Mouse (Mus musculus) v-Abl transformed pro-B cells (cell line): ENCODE measurements around the gene Nfx1.

ENCODE experiments used
- in situ Hi-C, 2 experiments: fragments of 400-800 bp; cut with MboI; formaldehyde crosslinking; loops; one replicate each; pipeline ENCODE4 v1.15.1; 2025; ENCODE audit not compliant: unreplicated experiment in 2 of 2

Nfx1 gene

DNA sequence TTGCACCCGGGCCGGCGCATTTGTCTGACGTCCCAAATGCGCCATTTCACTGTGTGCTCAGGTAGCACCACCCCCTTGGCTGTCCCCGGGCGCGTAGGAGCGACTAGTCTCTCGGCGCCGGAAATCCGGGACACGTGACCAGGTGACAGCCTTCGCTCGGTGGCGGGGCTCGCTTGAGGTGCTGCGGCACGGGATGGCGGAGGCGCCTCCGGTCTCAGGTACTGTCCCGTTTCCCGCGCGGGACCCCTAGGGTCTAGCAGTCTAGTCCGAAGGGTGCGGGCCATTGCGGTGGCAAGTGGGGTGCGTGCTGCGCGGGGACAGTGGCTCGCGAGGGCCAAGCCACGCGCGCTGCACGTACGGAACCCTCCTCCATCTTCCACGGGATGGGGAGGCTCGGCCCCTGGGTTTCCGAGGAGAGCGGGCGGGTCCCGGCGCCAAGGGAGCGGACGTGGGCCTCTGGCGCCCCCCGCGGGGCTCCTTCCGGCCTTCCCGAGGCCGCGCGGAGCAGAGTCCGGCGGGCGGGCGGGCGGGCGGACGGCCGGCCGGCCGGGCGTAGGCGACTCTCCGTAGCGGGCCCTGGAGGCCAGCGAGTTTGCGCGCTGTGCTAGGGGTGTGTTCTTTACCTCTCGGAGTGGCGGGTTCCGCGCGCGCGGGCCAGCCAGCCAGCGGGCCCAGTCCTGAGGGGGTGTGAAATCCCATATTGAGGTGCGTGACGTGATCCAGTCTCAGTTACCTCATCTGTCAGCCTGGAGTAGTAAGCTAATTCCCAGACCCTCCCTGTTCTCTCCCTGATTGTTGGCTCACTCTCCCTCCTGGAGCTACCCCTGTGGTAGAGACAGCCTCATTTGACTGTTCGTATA, at the start of gene Nfx1:
Gene Nfx1, plus strand, starts transcription at position 65 of the 860 bp plus-strand sequence.
- in situ Hi-C loops, result loop anchor here in 1 of 2 experiments (25.0 kb wide), 1 partner anchor 709 kb away; the partner anchor contains the start of genes Smim27 and Topors

DNA sequence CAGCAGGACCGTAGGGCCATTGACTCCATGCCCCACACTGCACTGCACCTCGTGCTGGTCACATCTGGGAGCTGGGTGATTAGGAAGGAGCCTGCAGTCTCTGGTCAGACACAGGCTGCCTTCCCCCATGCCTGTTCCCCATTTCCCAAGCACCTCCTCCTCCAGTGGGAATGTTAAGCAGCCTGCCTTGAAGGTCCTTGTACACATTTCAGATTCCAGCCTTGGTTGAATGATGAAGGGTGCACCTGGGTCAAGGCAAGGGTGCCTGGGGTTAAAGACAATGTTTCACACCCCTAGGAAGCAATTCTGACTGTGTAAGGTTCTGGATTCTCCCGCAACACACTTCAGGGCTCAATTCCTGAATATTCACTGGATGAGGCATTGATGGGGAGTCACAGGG, 49.4 kb upstream of the Nfx1 start:
- in situ Hi-C loops, result loop anchor here in 1 of 2 experiments (25.0 kb wide), 1 partner anchor 784 kb away; the partner anchor contains the start of gene Aco1

DNA sequence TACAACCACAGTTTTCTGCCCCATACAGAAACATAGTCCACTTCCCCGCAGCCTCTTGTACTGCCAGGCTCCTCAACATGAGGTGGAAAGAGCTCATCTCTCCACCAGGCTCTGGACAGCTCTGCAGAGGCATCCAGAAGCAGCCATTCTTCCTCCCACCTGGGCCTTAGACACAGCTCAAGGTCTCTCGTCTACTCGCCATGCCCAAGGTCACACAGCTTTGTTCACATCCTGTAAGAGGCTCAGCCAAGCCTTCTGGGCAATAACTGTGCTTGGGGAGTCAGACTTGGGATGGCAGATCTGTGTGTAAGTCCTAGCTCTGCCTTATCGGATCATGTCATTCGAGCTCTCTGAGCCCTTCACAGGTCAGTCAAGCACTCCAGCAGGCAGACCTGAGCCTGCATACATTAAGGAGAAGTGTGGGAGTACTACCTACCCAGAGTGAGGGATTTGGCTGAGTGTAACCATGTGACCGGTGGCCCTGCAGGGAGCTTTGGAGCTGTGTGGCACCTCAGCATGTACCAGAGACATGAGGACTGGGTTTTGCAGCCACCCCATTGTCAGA, 47.5 kb upstream of the Nfx1 start:
- in situ Hi-C loops, result loop anchor here in 1 of 2 experiments (25.0 kb wide), 1 partner anchor 786 kb away; the partner anchor contains the start of gene Aco1

DNA sequence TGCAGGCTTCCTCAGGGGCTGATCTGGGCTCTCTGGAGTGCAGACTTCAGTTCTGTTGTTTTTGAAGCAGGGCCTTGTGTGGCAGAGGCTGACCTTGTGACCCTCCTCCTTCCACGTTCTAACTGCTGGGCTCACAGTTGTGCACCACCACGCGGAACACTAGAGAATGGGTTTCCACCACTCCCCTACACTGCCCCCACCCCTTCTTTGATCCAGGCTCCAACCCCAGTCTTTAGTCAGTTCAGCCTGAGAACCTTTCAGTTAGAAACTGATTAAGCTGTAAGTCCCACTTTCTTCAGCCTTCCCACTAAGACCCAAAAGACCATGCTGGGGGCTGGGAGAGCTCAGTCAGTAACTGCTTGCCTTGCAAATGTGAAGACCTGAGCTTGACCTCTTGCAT, 45.1 kb upstream of the Nfx1 start:
- in situ Hi-C loops, result loop anchor here in 1 of 2 experiments (25.0 kb wide), 1 partner anchor 788 kb away; the partner anchor contains the start of gene Aco1

DNA sequence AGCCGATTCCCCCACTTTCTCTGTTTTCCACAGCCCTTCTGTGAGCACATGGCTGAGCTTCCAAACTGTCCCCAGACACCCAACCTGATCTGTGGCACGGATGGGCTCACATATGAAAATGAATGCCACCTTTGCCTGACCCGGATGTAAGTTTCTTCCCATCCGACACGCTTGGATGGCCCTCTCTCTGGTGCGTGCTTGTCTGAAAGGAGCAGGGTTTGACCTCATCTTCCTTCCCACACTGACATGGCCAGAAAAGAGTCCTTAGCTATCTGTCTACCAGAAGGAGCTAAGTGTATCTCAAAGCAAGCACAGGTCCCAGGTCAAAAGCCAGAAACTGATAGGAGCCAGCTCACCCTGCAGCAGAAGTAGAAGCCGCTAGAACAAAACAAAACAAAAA, 41.7 kb upstream of the Nfx1 start:
- in situ Hi-C loops, result loop anchor here in 1 of 2 experiments (25.0 kb wide), 1 partner anchor 792 kb away; the partner anchor contains the start of gene Aco1

DNA sequence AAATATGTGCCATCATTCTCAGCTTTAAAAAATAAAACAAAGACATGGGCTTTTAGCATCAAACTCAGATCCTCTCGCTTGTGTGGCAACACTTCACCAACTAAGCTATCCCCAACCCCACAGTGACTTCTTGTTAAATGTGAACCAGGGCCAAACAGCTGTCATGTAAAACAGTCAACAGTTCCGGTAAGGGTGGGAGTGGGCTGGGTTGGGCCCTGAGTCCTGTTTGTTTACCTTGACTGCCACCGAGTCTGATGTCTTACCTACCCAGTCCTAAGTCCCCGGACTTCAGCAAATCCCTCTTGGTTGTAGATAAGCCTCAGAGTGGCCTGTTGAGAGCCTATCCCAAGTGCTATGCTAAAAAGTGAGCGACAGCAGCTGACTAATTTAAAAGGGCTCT, 37.0 kb upstream of the Nfx1 start:
- in situ Hi-C loops, result loop anchor here in 1 of 2 experiments (25.0 kb wide), 1 partner anchor 796 kb away; the partner anchor contains the start of gene Aco1

DNA sequence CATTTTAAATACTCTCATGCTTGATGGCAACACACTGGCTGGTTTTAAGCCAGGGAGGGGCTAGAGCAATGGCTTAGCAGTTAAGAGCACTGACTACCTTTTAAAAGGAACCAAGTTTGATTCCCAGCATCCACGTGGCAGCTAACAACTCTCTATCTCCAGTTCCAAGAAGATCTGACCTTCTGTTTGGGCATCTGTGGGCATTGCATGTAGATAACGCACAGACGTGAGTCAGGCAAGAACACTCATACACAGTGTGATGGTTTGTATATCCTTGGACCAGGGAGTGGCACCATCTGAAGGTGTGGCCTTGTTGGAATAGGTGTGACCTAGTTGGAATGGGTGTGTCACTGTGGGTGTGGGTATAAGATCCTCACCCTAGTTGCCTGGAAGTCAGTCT, 36.3 kb upstream of the Nfx1 start:
- in situ Hi-C loops, result loop anchor here in 1 of 2 experiments (25.0 kb wide), 1 partner anchor 797 kb away; the partner anchor contains the start of gene Aco1

DNA sequence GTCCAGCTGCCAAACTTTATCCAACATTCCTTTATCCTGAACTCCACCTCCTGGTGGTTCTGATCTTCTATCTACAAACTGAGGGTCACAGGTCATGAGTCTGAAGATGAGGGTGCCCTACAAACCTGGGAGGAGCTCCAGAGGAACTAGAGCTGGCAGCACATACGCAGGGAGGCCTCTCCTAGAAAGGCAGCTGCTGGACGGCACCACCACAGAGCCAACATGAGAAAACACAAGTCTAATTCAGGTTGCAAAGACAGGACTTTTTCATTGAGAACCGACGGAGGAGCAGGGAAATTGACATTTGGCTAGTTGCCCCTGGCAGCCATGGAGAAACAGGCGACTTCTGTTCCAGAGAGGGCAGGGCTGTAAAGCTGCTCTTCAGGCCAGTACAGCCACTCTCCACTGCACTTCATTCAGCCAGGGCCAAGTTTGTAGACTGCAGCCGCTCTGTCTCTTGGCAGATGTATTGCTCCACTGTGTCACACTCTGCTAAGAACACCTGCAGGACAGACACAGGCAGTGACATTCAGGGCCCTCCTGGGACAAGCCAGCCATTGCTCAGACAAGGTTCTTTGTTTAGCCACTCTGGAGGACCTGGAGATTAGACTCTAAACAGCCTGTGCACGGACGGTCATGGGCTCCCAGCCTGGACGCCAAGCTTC, 34.4 kb upstream of the Nfx1 start:
- in situ Hi-C loops, result loop anchor here in 1 of 2 experiments (25.0 kb wide), 1 partner anchor 799 kb away; the partner anchor contains the start of gene Aco1

DNA sequence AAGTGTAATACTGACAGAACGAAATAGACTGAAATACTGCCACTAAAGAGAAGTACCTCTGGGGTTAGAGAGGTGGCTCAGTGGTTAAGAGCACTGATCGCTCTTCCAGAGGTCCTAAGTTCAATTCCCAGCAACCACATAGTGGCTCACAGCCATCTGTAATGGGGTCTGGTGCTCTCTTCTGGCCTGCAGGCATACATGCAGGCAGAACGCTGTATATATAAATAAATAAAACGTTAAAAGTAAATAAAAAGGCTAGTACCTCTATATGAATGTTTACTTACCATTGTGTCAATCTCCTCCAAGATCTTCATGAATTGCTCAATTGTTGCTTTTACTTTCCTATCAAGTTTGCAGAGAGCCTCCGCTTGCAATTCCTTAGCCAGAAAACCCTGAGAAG, 31.9 kb upstream of the Nfx1 start:
- in situ Hi-C loops, result loop anchor here in 1 of 2 experiments (25.0 kb wide), 1 partner anchor 801 kb away; the partner anchor contains the start of gene Aco1

DNA sequence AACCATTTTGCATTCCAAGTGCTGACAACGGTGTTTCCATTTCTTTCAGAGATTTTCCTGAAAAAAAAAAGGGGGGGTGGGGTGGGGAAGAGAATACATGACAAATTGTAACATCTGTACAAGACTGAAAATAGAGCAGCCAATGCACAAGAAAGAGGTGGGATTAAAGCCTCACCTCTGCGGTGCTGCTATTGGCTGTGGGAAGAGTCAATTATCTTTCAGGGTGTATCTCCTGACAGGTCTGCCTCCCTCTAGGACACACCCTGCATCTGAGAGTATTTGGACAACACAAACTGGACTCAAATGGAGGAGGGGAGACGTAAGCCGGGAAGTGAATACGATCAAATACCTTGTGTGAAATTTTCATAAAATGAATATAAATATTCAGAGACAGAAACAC, 27.1 kb upstream of the Nfx1 start:
- in situ Hi-C loops, result loop anchor here in 1 of 2 experiments (25.0 kb wide), 1 partner anchor 806 kb away; the partner anchor contains the start of gene Aco1

DNA sequence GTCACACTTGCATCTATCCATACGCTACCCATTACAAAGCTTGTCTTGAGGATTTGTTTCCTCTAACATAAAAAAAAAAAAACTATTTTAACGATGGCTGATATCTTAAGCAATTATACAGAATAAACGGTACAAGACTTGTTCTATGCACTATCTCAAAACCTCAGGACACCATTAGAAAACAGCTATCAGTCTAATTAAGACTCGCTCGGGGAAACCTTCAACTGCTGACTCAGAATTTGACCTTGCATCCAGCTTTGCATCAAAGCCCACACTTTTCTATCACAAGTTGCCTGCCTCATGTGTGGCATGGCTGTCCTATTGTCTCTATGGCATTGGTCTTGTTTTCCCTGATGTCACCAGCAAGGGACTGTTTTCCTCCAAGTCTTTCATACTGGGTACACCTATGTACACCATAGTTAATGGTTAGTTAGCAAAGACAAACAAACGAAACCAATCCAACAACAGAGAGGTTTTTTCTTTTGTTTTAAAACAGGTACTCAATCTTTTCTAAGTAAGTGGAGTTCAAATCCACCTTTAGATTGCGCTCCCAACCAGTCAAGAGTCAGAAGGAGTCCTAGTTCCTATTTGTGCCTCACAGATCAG, 24.1 kb upstream of the Nfx1 start:
- in situ Hi-C loops, result loop anchor here in 1 of 2 experiments (25.0 kb wide), 1 partner anchor 809 kb away; the partner anchor contains the start of gene Aco1

DNA sequence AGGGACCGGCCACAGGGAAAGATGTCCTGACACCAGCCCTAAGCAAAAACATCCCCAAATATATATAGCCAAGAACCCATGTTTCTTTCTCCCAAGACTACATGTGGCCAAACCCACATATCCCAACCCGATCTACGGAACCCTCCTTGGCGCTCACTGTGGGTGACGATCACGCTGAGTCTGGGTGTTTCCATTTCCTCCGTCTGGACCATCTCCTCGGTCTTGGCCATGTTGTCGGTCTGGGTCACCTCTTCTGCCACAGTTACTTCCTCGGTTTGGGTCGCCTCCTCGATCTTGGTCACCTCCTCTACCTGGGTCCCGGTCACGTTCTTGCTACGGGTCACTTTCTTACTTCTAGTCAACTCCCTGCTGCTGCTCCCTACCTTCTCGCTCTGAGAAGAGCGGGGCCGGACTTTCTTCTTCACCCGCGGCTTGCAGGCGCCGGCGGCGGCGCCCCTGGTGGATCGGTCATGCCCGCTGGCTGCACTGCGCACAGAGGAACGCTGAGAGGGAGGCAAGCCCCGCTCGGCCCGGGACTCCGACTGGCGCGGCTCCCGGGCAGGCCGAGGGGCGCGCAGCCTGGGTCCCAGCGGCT, 23.0 kb upstream of the Nfx1 start:
- in situ Hi-C loops, result loop anchor here in 1 of 2 experiments (25.0 kb wide), 1 partner anchor 810 kb away; the partner anchor contains the start of gene Aco1

DNA sequence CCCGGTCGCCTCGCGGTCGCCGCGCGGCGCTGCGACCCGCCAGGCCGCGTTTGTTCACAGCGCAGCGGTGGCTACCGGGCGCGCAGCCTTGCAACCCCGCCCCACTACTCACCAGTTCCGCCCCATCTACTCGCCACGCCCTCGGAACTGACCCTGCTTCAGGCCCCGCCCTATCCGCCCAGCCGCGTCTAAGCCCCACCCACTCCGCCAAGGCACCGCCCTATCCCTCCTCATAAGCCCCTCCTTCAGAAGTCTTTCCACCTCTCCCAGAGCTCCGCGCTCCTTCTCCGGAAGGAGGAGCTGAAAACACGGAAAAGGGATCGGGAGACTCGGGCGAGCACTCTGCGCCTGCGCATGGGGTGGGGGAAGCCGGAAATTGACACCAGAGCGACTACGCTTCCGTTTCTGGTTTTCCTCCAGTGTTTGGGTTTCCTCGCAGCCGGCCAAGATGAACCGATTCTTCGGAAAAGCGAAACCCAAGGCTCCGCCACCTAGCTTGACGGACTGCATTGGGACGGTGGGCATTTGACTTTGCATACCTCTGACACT, 22.5 kb upstream of the Nfx1 start, which contains the start of the genes Bag1 and Chmp5:
Gene Bag1, minus strand, starts transcription at position 135 of the 549 bp plus-strand sequence.
Gene Chmp5, plus strand, starts transcription at position 248 of the 549 bp plus-strand sequence.
- in situ Hi-C loops, result loop anchor here in 1 of 2 experiments (25.0 kb wide), 1 partner anchor 811 kb away; the partner anchor contains the start of gene Aco1

DNA sequence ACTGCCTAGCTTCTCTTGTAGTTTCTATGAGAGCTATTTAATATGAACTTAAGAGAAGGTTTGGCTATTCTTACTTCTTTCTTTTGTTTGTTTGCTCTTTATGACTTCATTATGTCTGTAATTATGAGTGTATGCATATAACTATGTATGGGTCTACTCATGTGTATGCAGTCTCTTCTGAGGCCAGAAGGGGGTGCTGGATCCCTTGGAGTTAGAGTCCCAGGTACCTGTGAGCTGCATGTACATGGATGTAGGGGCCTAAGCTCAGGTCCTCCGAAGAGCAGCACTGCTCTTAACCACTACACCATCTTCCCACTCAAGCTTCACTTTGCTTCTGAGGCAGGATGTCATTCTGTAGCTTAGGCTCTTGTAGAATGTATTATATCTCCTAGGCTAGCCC, 17.2 kb upstream of the Nfx1 start:
- in situ Hi-C loops, result loop anchor here in 1 of 2 experiments (25.0 kb wide), 1 partner anchor 691 kb away; the partner anchor contains the start of genes Smim27 and Topors

DNA sequence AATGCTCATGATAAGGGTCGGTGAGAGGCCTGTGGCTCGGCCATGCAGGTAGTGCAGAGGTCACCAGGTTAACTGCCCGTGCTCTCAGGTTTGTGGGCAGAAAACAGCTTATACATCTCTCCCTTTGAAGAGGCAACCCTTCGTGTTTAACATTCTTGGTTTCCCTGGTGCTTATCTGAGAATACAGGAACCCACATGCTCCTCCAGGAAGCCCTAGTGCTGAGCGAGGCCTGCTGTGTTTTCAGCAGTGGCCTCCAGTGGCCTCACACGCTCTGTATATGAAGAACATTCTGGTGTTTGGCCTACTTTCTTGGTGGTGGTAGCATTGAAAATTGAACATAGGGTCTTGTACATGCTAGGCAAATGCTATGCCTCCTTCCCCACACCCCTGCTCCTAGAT, 14.8 kb upstream of the Nfx1 start:
- in situ Hi-C loops, result loop anchor here in 1 of 2 experiments (25.0 kb wide), 1 partner anchor 694 kb away; the partner anchor contains the start of genes Smim27 and Topors

DNA sequence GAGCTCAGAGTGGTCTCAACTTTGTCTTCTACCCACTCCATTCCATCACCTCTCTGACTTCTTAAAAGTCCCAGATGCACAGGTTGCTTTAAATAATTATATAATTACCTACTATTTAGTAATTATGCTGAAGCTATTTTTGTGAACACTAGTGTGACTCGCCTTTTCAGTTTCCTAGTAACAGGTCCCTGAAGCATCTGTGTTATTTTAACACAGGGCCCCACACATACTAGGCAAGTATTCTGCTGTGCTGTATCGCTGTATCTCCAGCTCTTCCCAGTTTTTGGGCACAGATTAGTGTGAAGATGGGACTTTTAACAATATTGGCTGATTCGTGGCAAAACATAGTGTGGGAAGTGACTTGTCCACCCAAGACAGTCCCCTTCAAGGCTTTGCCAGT, 7.2 kb upstream of the Nfx1 start:
- in situ Hi-C loops, result loop anchor here in 1 of 2 experiments (25.0 kb wide), 1 partner anchor 701 kb away; the partner anchor contains the start of genes Smim27 and Topors

DNA sequence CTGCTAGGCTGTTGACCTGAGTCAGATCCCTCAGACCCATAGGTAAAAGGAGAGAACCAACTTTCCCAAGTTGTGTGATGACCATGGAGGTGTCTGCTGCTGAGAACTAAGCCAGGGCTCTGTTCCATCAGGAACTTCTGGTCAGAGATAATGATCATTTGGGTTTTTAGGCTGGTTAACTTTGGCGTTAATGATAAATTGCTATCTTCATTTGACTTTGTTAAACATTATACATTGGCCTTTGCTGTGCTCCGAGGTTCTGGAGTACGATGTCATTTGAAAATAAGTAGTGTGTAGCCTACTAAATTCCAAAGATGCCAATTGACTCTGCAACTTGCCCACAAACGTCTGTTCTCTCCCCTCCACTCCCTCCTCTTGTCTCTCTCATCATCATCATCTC, 1.5 kb upstream of the Nfx1 start:
- in situ Hi-C loops, result loop anchor here in 1 of 2 experiments (25.0 kb wide), 1 partner anchor 707 kb away; the partner anchor contains the start of genes Smim27 and Topors
